Mouse (Mus musculus): ENCODE measurements around the gene 1700088E04Rik.

Gene 1700088E04Rik

GRCm38 (mm10) chr15:79097611-79098025 lies 43.4 kb downstream of the 1700088E04Rik start:
- DNase-seq, result no peak

- no peak for DNase-seq
Observed at GRCm38 (mm10) chr15:79097135-79097534, 43.9 kb downstream of the 1700088E04Rik start.

GRCm38 (mm10) chr15:79096556-79096955 lies 44.5 kb downstream of the 1700088E04Rik start:
- DNase-seq, result no peak

- no peak for DNase-seq
Observed at GRCm38 (mm10) chr15:79095483-79095882, 45.6 kb downstream of the 1700088E04Rik start.

GRCm38 (mm10) chr15:79093083-79093839 lies 47.8 kb downstream of the 1700088E04Rik start:
- DNase-seq, result no peak

GRCm38 (mm10) chr15:79092284-79092683 lies 48.8 kb downstream of the 1700088E04Rik start:
- DNase-seq, result no peak

GRCm38 (mm10) chr15:79079567-79079966 lies 61.5 kb downstream of the 1700088E04Rik start:
- no peak for DNase-seq
